Mouse (Mus musculus): ENCODE results near the gene Tbxa2r.

GRCm38 (mm10) chr10:81323791-81324530 is 4.6 kb upstream of the Tbxa2r start:
- TF ChIP-seq POLR2A (IDR thresholded peaks at IDR 0.05; ENCODE audit: insufficient read length, low read depth) = no peak
- no peak for TF ChIP-seq MYOD1 (IDR thresholded peaks at IDR 0.05; ENCODE audit: control insufficient read depth in 1 of 3, insufficient read length in 2 of 3, low read depth in 2 of 3)
- TF ChIP-seq MAX (IDR thresholded peaks at IDR 0.05; ENCODE audit: low read depth) = no peak
- TF ChIP-seq TCF3 (IDR thresholded peaks at IDR 0.05; ENCODE audit: insufficient read length, low read depth) = no peak
